Mouse (Mus musculus) megakaryocyte-erythroid progenitor cell, adult 5-6 weeks (primary cell): ENCODE data around the gene 4930503E14Rik. TPM values are rescaled to one million over a fixed set of nuclear protein-coding genes. Genes with fewer than 3 reads are reported as not detected.
"Not testable (repeated sequence)": the region's sequence is repeated elsewhere in the genome, so short reads cannot be mapped to it uniquely, and the experiment has no call there.

Source experiments
- ATAC-seq: replicated peaks from 2 replicates; pipeline ENCODE4 v1.8.0; 2016; ENCODE audit warnings: mild to moderate bottlenecking, inconsistent platforms; ENCODE audit not compliant: severe bottlenecking, poor library complexity, low FRiP score, low TSS enrichment
- total RNA-seq, 2 experiments: library from RNA; stranded (forward) in 1 of 2; stranded (reverse) in 1 of 2; fragments of 200-1000, 215-1000 nt in 1 of 2; fragments of >200 nt in 1 of 2; fragmentation: Nextera tagmentation in 1 of 2; gene quantifications; 2 replicates each; pipeline ENCODE4 v1.2.3; 2014 to 2017

4930503E14Rik gene
- total RNA-seq (2014; fragmentation: Nextera tagmentation) = not detected in 2 replicates
- total RNA-seq (2017) = not detected in 2 replicates

- ATAC-seq = not testable (repeated sequence)
Observed at GRCm38 (mm10) chr14:44213154-44213553, at the start of gene 4930503E14Rik. Gene 4930503E14Rik, minus strand, starts transcription at chr14:44213254.

GRCm38 (mm10) chr14:44248039-44248438 lies 35.0 kb upstream of the 4930503E14Rik start:
- no peak for ATAC-seq

GRCm38 (mm10) chr14:44197361-44197760 lies 15.7 kb downstream of the 4930503E14Rik start, which contains the start of gene Gm8212:
Gene Gm8212, plus strand, starts transcription at chr14:44197661.
- ATAC-seq = not testable (repeated sequence)

DNA sequence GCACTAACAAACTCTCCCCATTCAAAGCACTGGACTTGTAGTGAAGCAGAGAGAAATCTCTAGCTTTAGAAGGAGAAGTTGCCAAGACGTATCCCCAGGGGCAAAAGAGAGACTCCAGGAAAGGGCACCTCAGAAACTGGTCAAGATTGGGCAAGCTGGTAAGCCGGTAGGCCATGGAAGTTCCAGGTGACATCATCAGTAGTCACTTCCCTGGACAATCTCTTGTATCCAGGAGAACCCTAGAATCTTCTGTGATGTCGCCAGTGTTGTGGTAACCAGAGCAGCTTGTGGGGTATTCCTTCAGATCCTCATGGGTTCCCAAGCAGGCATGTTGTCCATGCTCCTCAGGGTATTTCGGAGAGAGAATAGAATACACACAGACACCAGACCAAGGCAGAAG lies 89.5 kb downstream of the 4930503E14Rik start, which contains the start of gene Gm3327:
Gene Gm3327 (plus strand): TSS at position 301 of the 400 bp plus-strand sequence.
- not testable (repeated sequence) for ATAC-seq

Other genes starting within 250 kb of the 4930503E14Rik start
- gene Ang6, start 211.0 kb downstream of the 4930503E14Rik start, total RNA-seq (2014; fragmentation: Nextera tagmentation) = not detected in 2 replicates
- gene Ang6, start 211.0 kb downstream of the 4930503E14Rik start, total RNA-seq (2017) = not detected in 2 replicates
- not detected in 2 replicates for gene Ear2, start 110.6 kb downstream of the 4930503E14Rik start, total RNA-seq (2014; fragmentation: Nextera tagmentation)
- gene Ear2, start 110.6 kb downstream of the 4930503E14Rik start, total RNA-seq (2017) = 10.2 TPM in 1 of 2 replicates, not detected in the other
- gene Gm3327, start 89.4 kb downstream of the 4930503E14Rik start, total RNA-seq (2014; fragmentation: Nextera tagmentation) = not detected in 2 replicates
- not detected in 2 replicates for gene Gm3327, start 89.4 kb downstream of the 4930503E14Rik start, total RNA-seq (2017)
- not detected in 2 replicates for gene Gm8212, start 15.6 kb downstream of the 4930503E14Rik start, total RNA-seq (2014; fragmentation: Nextera tagmentation)
- not detected in 2 replicates for gene Gm8212, start 15.6 kb downstream of the 4930503E14Rik start, total RNA-seq (2017)
- gene Gm8220, start 72.3 kb upstream of the 4930503E14Rik start, total RNA-seq (2014; fragmentation: Nextera tagmentation) = not detected in 2 replicates
- not detected in 2 replicates for gene Gm8220, start 72.3 kb upstream of the 4930503E14Rik start, total RNA-seq (2017)
- gene Gm5930, start 125.3 kb upstream of the 4930503E14Rik start, total RNA-seq (2014; fragmentation: Nextera tagmentation) = not detected in 2 replicates
- gene Gm5930, start 125.3 kb upstream of the 4930503E14Rik start, total RNA-seq (2017) = not detected in 2 replicates
- not detected in 2 replicates for gene Gm8229, start 152.1 kb upstream of the 4930503E14Rik start, total RNA-seq (2014; fragmentation: Nextera tagmentation)
- gene Gm8229, start 152.1 kb upstream of the 4930503E14Rik start, total RNA-seq (2017) = not detected in 2 replicates
- gene Gm3371, start 197.4 kb upstream of the 4930503E14Rik start, total RNA-seq (2014; fragmentation: Nextera tagmentation) = not detected in 2 replicates
- not detected in 2 replicates for gene Gm3371, start 197.4 kb upstream of the 4930503E14Rik start, total RNA-seq (2017)
- not detected in 2 replicates for gene Gm8232, start 220.4 kb upstream of the 4930503E14Rik start, total RNA-seq (2014; fragmentation: Nextera tagmentation)
- gene Gm8232, start 220.4 kb upstream of the 4930503E14Rik start, total RNA-seq (2017) = not detected in 2 replicates